8 mouse cellular contexts compared by ENCODE assay signal in the genomic region with DNA sequence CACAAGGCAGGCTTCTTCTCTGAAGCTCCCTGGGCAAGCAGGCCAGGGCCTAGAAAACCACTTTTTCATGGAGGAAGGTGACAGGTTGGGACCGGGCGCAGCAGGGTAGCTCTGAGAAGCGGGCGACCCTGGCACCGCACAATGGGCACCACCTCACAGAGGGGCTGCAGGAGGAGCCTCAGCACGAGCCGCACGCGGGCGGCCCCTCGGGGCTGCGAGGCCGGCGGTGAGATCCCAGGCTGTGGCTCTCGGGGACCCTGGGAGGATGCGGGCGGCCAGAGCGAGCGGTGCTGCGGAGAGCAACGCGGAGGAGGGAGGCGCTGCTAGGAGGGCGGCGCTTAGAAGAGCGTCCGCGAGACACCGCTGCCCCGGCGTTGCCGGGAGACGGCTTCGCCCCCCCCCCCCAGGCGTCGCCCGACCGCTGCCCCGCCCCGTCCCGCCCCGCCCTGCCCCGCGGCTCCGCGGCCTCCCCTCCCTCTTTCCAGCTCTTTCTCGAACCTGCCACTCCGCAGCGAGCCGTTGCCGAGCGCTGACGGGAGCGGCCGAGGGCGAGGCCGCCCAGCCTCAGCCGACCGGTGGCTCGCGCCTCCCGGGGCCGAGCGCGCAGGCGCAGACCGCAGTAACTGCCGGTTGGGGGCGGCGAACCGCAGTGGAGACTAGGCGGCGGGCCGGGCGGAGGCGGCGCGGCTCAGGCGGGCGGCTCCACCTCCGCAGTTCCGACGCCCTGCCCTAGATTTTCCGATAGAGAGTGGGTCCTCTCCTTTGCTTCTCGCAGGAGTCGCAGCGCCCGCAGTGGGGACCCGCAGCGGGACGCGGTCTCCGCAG. TPM values are rescaled to one million over a fixed set of nuclear protein-coding genes. Genes with fewer than 3 reads are reported as not detected.
DNase-seq lines count a peak whose midpoint lies in the region; ATAC-seq and TF ChIP-seq lines count a peak whose summit lies in the region.

No protein-coding gene starts in this region.

- peak; percentile 72 for DNase-seq in CH12.LX (ENCODE audit: extremely low read depth)
- DNase-seq in c-Kit-positive CD71-negative TER-119-negative erythroid progenitor cells, embryonic 14.5 days (ENCODE audit: low read depth), result peak; percentile 74
- peak; percentile 89 for DNase-seq in forebrain, embryonic 10.5 days (ENCODE audit: extremely low spot score, low spot score)
- peak; percentile 91 to 96 for DNase-seq in kidney, postnatal 25 days
- DNase-seq in liver, embryonic 13.5 days, result peak; percentile 93
- peak; percentile 81 to 86 for DNase-seq in natural killer cell, adult 2 months (ENCODE audit: low spot score in 2 of 2)

- H3K27ac ChIP-seq in CH12.LX (ENCODE audit: insufficient read depth, low read depth), result peak overlapping the region; percentile 71
- peak overlapping the region; percentile 94 for H3K27ac ChIP-seq in forebrain, embryonic 10.5 days
- H3K27ac ChIP-seq in heart, embryonic 15.5 days, result peak overlapping the region; percentile 73
- H3K27ac ChIP-seq in liver, embryonic 13.5 days, result peak overlapping the region; percentile 95
- H3K27ac ChIP-seq in stomach, embryonic 14.5 days (ENCODE audit: low read length), result peak overlapping the region; percentile 67; the same call in 1 of the 2 replicates

- H3K36me3 ChIP-seq in CH12.LX (replicated peaks in 1 of 2; ENCODE audit: control insufficient read depth in 1 of 2, insufficient read depth in 1 of 2, low read length in 1 of 2), result no peaks in the 10 kb centered on the region
- no peaks in the 10 kb centered on the region for H3K36me3 ChIP-seq in forebrain, embryonic 10.5 days (replicated peaks)
- no peaks in the 10 kb centered on the region for H3K36me3 ChIP-seq in heart, embryonic 15.5 days
- H3K36me3 ChIP-seq in liver, embryonic 13.5 days, result no peaks in the 10 kb centered on the region
- H3K36me3 ChIP-seq in stomach, embryonic 14.5 days (ENCODE audit: control insufficient read depth, insufficient read depth, low read length), result no peaks in the 10 kb centered on the region

- H3K4me3 ChIP-seq in CH12.LX (replicated peaks in 1 of 3; ENCODE audit: low read depth in 2 of 3, low read length in 2 of 3, poor library complexity in 1 of 3), result peak overlapping the region; percentile 52 to 96 (median 69)
- H3K4me3 ChIP-seq in forebrain, embryonic 10.5 days, result peak overlapping the region; percentile 90
- H3K4me3 ChIP-seq in heart, embryonic 15.5 days, result peak overlapping the region; percentile 91
- H3K4me3 ChIP-seq in liver, embryonic 13.5 days (replicated peaks), result peak overlapping the region; percentile 95
- H3K4me3 ChIP-seq in stomach, embryonic 14.5 days (ENCODE audit: low read depth, low read length), result peak overlapping the region; percentile 61

- H3K79me2 ChIP-seq in CH12.LX (replicated peaks; ENCODE audit: control insufficient read depth, extremely low read depth, insufficient read depth, poor library complexity, severe bottlenecking), result no peaks in the 10 kb centered on the region

- peak overlapping the region; percentile 59 for H3K9ac ChIP-seq in CH12.LX (ENCODE audit: insufficient read depth, low read depth)
- peak overlapping the region; percentile 80 for H3K9ac ChIP-seq in heart, embryonic 15.5 days
- H3K9ac ChIP-seq in liver, embryonic 13.5 days, result peak overlapping the region; percentile 98
- H3K9ac ChIP-seq in stomach, embryonic 14.5 days (replicated peaks; ENCODE audit: low read depth, low read length), result peak overlapping the region; percentile 40; the same call in 1 of the 2 replicates

- peaks cover 0 to 13% of the 10 kb centered on the region in 2 experiments; a peak in 2 of 4 replicates for H3K4me1 ChIP-seq in CH12.LX (ENCODE audit: control insufficient read depth in 1 of 2, insufficient read depth in 2 of 2)
- H3K4me1 ChIP-seq in forebrain, embryonic 10.5 days, result peaks cover 33% of the 10 kb centered on the region
- H3K4me1 ChIP-seq in heart, embryonic 15.5 days (replicated peaks), result peaks cover 9% of the 10 kb centered on the region
- H3K4me1 ChIP-seq in liver, embryonic 13.5 days (replicated peaks), result peaks cover 12% of the 10 kb centered on the region
- peaks cover 6% of the 10 kb centered on the region; the same call in 1 of the 2 replicates for H3K4me1 ChIP-seq in stomach, embryonic 14.5 days (ENCODE audit: control insufficient read depth, insufficient read depth, low read length)

- in situ Hi-C loops in CH12.LX (cut with MboI; ENCODE audit: low pct_ligation_motif_present, low pct_unique_long_range_greater_than_20kb, low sequenced_read_pairs), result no loop called here

- no peak for TF ChIP-seq RAD21 in CH12.LX (IDR thresholded peaks at IDR 0.05; ENCODE audit: low read depth, low read length)

- whole genome bisulfite sequencing in forebrain, embryonic 10.5 days, result under 1% methylated on average over 71 of the region's 93 CpGs
- WGBS in heart, embryonic 15.5 days, result under 1% methylated on average over 63 of the region's 93 CpGs
- under 1% methylated on average over 61 of the region's 93 CpGs for WGBS in liver, embryonic 13.5 days (ENCODE audit: insufficient replicate concordance)
- under 1% methylated on average over 69 of the region's 93 CpGs for WGBS in stomach, embryonic 14.5 days

- TF ChIP-seq EP300 in CH12.LX (IDR thresholded peaks at IDR 0.05; ENCODE audit: low read length), result no peak

- no peaks in the 10 kb centered on the region for H3K9me3 ChIP-seq in CH12.LX (replicated peaks; ENCODE audit: low read length)
- H3K9me3 ChIP-seq in forebrain, embryonic 10.5 days, result no peaks in the 10 kb centered on the region
- no peaks in the 10 kb centered on the region for H3K9me3 ChIP-seq in heart, embryonic 15.5 days (replicated peaks)
- no peaks in the 10 kb centered on the region for H3K9me3 ChIP-seq in liver, embryonic 13.5 days (replicated peaks)
- H3K9me3 ChIP-seq in stomach, embryonic 14.5 days (ENCODE audit: control insufficient read depth, low read depth, low read length), result no peaks in the 10 kb centered on the region

- peaks cover 15% of the 10 kb centered on the region for H3K27me3 ChIP-seq in CH12.LX (replicated peaks)
- H3K27me3 ChIP-seq in forebrain, embryonic 10.5 days (ENCODE audit: poor library complexity, severe bottlenecking), result peaks cover 7% of the 10 kb centered on the region; the same call in 1 of the 2 replicates
- H3K27me3 ChIP-seq in heart, embryonic 15.5 days, result no peaks in the 10 kb centered on the region
- H3K27me3 ChIP-seq in liver, embryonic 13.5 days, result 0 out of 2 replicates have a peak, but pooled peaks cover 2% of the 10 kb centered on the region
- no peaks in the 10 kb centered on the region for H3K27me3 ChIP-seq in stomach, embryonic 14.5 days (ENCODE audit: control insufficient read depth, insufficient read depth, low read length)

- peak overlapping the region; percentile 94 for H3K4me2 ChIP-seq in CH12.LX (ENCODE audit: insufficient read depth, low read depth, poor library complexity, severe bottlenecking)
- H3K4me2 ChIP-seq in heart, embryonic 15.5 days, result peak overlapping the region; percentile 93
- peak overlapping the region; percentile 99 for H3K4me2 ChIP-seq in liver, embryonic 13.5 days
- peak overlapping the region; percentile 94 for H3K4me2 ChIP-seq in stomach, embryonic 14.5 days (replicated peaks; ENCODE audit: low read depth, low read length)

- ATAC-seq in heart, embryonic 15.5 days (replicated peaks; ENCODE audit: insufficient number of reproducible peaks, insufficient read depth, low FRiP score, low read depth), result peak; percentile 93
- peak; percentile 94 for ATAC-seq in liver, embryonic 13.5 days (ENCODE audit: low read depth)
- ATAC-seq in stomach, embryonic 14.5 days (ENCODE audit: insufficient number of reproducible peaks, insufficient read depth, low FRiP score, low read depth), result peak; percentile 95

- no peak for TF ChIP-seq CTCF in CH12.LX (conservative IDR thresholded peaks at IDR 0.05 in 1 of 2, IDR thresholded peaks at IDR 0.05 in 1 of 2; ENCODE audit: low read depth in 2 of 2, low read length in 2 of 2)

- peak; percentile 49; the same call in 1 of the 2 replicates for TF ChIP-seq POLR2A in CH12.LX (IDR thresholded peaks at IDR 0.05; ENCODE audit: low read depth, low read length)

- dilution Hi-C loops in CH12.LX (cut with MboI; ENCODE audit: extremely low pct_ligation_motif_present, extremely low pct_unique_long_range_greater_than_20kb, low sequenced_read_pairs), result no loop called here

TF ChIP-seq in CH12.LX, 34 proteins besides CTCF, POLR2A, EP300 and RAD21 (continues in another document):
- TF ChIP-seq BHLHE40 (IDR thresholded peaks at IDR 0.05; ENCODE audit: low read depth, low read length) (0 out of 2 replicates have a peak, but pooled peaks have one; percentile 20), GABPA (IDR thresholded peaks at IDR 0.05; ENCODE audit: insufficient replicate concordance, low read depth, low read length) (no peak), JUN (IDR thresholded peaks at IDR 0.05; ENCODE audit: insufficient read depth, low read depth, low read length) (no peak), NELFE (IDR thresholded peaks at IDR 0.05; ENCODE audit: low read depth, low read length) (peak; percentile 33; the same call in 1 of the 2 replicates)

RNA-seq across cellular contexts. Expression of gene Hspa4l, which starts 0.8 kb away (rescaled TPM):
- 4.4 and 5.3 TPM in 2 replicates for total RNA-seq in CH12.LX (2012; rRNA removed)
- 1.7 and 2.1 TPM in 2 replicates for total RNA-seq in CH12.LX (2014; rRNA removed)
- 2.3 and 3.8 TPM in 2 replicates for polyA plus RNA-seq in CH12.LX (2012; ENCODE audit: insufficient read length, low read depth)
- polyA plus RNA-seq in forebrain, embryonic 10.5 days (2016; fragmentation: Nextera tagmentation; extraction: Ambion mirVana), result 49.6 and 58.9 TPM in 2 replicates
- polyA plus RNA-seq in heart, embryonic 15.5 days (2015; fragmentation: Nextera tagmentation; extraction: Ambion mirVana), result 29.2 and 34.9 TPM in 2 replicates
- polyA plus RNA-seq in liver, embryonic 13.5 days (2015; fragmentation: Nextera tagmentation; extraction: Ambion mirVana), result 20.4 and 25.5 TPM in 2 replicates
- polyA plus RNA-seq in stomach, embryonic 14.5 days (2014; fragmentation: Nextera tagmentation; extraction: Ambion mirVana), result 15.3 and 17.7 TPM in 2 replicates

RNA-seq across cellular contexts. Expression of gene Slc25a31, which starts 36.4 kb away (rescaled TPM):
- not detected in 2 replicates for total RNA-seq in CH12.LX (2012; rRNA removed)
- not detected in 2 replicates for total RNA-seq in CH12.LX (2014; rRNA removed)
- not detected in 2 replicates for polyA plus RNA-seq in CH12.LX (2012; ENCODE audit: insufficient read length, low read depth)
- 0.10 TPM in 1 of 2 replicates, not detected in the other for polyA plus RNA-seq in forebrain, embryonic 10.5 days (2016; fragmentation: Nextera tagmentation; extraction: Ambion mirVana)
- polyA plus RNA-seq in heart, embryonic 15.5 days (2015; fragmentation: Nextera tagmentation; extraction: Ambion mirVana), result 0.81 and 0.85 TPM in 2 replicates
- 0.06 and 0.12 TPM in 2 replicates for polyA plus RNA-seq in liver, embryonic 13.5 days (2015; fragmentation: Nextera tagmentation; extraction: Ambion mirVana)
- polyA plus RNA-seq in stomach, embryonic 14.5 days (2014; fragmentation: Nextera tagmentation; extraction: Ambion mirVana), result not detected in 2 replicates

RNA-seq across cellular contexts. Expression of gene Plk4, which starts 54.8 kb away (rescaled TPM):
- total RNA-seq in CH12.LX (2012; rRNA removed) (39.2 and 41.1 TPM in 2 replicates), CH12.LX (2014; rRNA removed) (43.2 and 46.0 TPM in 2 replicates)
- 36.3 and 39.0 TPM in 2 replicates for polyA plus RNA-seq in CH12.LX (2012; ENCODE audit: insufficient read length, low read depth)
- 89.3 and 90.2 TPM in 2 replicates for polyA plus RNA-seq in forebrain, embryonic 10.5 days (2016; fragmentation: Nextera tagmentation; extraction: Ambion mirVana)
- 28.6 and 33.4 TPM in 2 replicates for polyA plus RNA-seq in heart, embryonic 15.5 days (2015; fragmentation: Nextera tagmentation; extraction: Ambion mirVana)
- polyA plus RNA-seq in liver, embryonic 13.5 days (2015; fragmentation: Nextera tagmentation; extraction: Ambion mirVana), result 45.9 and 46.1 TPM in 2 replicates
- polyA plus RNA-seq in stomach, embryonic 14.5 days (2014; fragmentation: Nextera tagmentation; extraction: Ambion mirVana), result 55.5 and 55.6 TPM in 2 replicates

Comparison
In these comparisons a context has a peak if more than half of its experiments do, and no peak if none do; other contexts are left out.
1. Peak in every context shown above with its lines: DNase-seq, ATAC-seq, H3K4me3 ChIP-seq and H3K27ac ChIP-seq.
2. H3K9ac ChIP-seq: peak in every context shown above with its lines; median percentile 98 in liver, embryonic 13.5 days; 80 in heart, embryonic 15.5 days; 59 in CH12.LX; 40 in stomach, embryonic 14.5 days.